Comparison of ENCODE assay signal across 11 mouse cellular contexts in genomic region chr2:18938923-18939329, GRCm38 (mm10). TPM values are rescaled to one million over a fixed set of nuclear protein-coding genes. Genes with fewer than 3 reads are reported as not detected.
DNase-seq lines count a peak whose midpoint lies in the region; ATAC-seq and TF ChIP-seq lines count a peak whose summit lies in the region.
"Had no signal": no experiment of that assay in that cellular context is flagged by ENCODE, and none has a peak within 500 bp of the region (broad histone marks: within the 10 kb centered on the region; RNA-seq: fewer than 3 reads in every experiment).

No protein-coding gene starts in this region.

- in situ Hi-C loops in Patski (cut with MboI; ENCODE audit: low pct_unique_long_range_greater_than_20kb) = no loop called here

- no peak for TF ChIP-seq CTCF in Patski (IDR thresholded peaks at IDR 0.05)
- TF ChIP-seq CTCF in liver, embryonic 14.5 days (IDR thresholded peaks at IDR 0.05; ENCODE audit: low read depth) = no peak

- H3K4me2 ChIP-seq in intestine, embryonic 16.5 days (ENCODE audit: low read depth, low read length) = no peak overlapping the region
- H3K4me2 ChIP-seq in intestine, embryonic 15.5 days (replicated peaks) = no peak overlapping the region
- peak overlapping the region; percentile 34 for H3K4me2 ChIP-seq in liver, embryonic 14.5 days (ENCODE audit: low read depth)

- no peaks in the 10 kb centered on the region for H3K9me3 ChIP-seq in intestine, embryonic 16.5 days (ENCODE audit: control insufficient read depth, low read length)
- H3K9me3 ChIP-seq in intestine, embryonic 15.5 days = no peaks in the 10 kb centered on the region
- no peaks in the 10 kb centered on the region for H3K9me3 ChIP-seq in liver, embryonic 14.5 days (ENCODE audit: control insufficient read depth, low read length)

- H3K36me3 ChIP-seq in intestine, embryonic 16.5 days (ENCODE audit: control insufficient read depth, insufficient read depth, low read length) = no peaks in the 10 kb centered on the region
- no peaks in the 10 kb centered on the region for H3K36me3 ChIP-seq in intestine, embryonic 15.5 days
- H3K36me3 ChIP-seq in liver, embryonic 14.5 days (replicated peaks; ENCODE audit: control insufficient read depth, insufficient read depth, low read depth) = no peaks in the 10 kb centered on the region

- H3K27me3 ChIP-seq in intestine, embryonic 16.5 days (replicated peaks; ENCODE audit: control insufficient read depth, insufficient read depth, low read length) = no peaks in the 10 kb centered on the region
- no peaks in the 10 kb centered on the region for H3K27me3 ChIP-seq in intestine, embryonic 15.5 days (replicated peaks)
- H3K27me3 ChIP-seq in Patski = no peaks in the 10 kb centered on the region
- H3K27me3 ChIP-seq in liver, embryonic 14.5 days (ENCODE audit: control insufficient read depth, insufficient read depth, low read length) = no peaks in the 10 kb centered on the region

- CTCF ChIA-PET in Patski (lab: Charles Lee) = interaction anchor here (0.9 kb wide), 1 partner anchor 9 kb away, joined by 3 read pairs; no protein-coding TSS in a partner anchor

- 34% methylated on average over 8 of the region's 8 CpGs for WGBS in intestine, embryonic 16.5 days
- WGBS in intestine, embryonic 15.5 days = 42% methylated on average over 8 of the region's 8 CpGs
- WGBS in liver, embryonic 14.5 days (ENCODE audit: insufficient replicate concordance) = 11% methylated on average over 8 of the region's 8 CpGs

- no peak overlapping the region for H3K9ac ChIP-seq in intestine, embryonic 16.5 days (ENCODE audit: low read depth, low read length)
- no peak overlapping the region for H3K9ac ChIP-seq in intestine, embryonic 15.5 days
- H3K9ac ChIP-seq in liver, embryonic 14.5 days (replicated peaks) = no peak overlapping the region

- no peak for TF ChIP-seq EP300 in liver, embryonic 14.5 days (IDR thresholded peaks at IDR 0.05; ENCODE audit: low read depth)

- DNase-seq in CD4-positive helper T cell, adult 2 months (ENCODE audit: low read depth, low spot score) = peak; percentile 76
- no peak for DNase-seq in Patski (ENCODE audit: low read depth, low spot score)
- no peak for DNase-seq in liver, embryonic 14.5 days (ENCODE audit: low read depth in 3 of 3, low spot score in 3 of 3)
- DNase-seq in cerebellum, postnatal 25 days = no peak
- DNase-seq in adrenal gland, adult 18-20 months (ENCODE audit: low spot score in 2 of 2) = no peak
- no peak for DNase-seq in spleen, adult 18-20 months
- DNase-seq: cerebellum, adult 2 months had no signal

- POLR2A ChIA-PET in Patski (lab: Charles Lee) = interaction anchor here (0.7 to 0.9 kb wide), 2 partner anchors 22 to 59 kb away, joined by 3 read pairs; partner anchors contain the start of genes 4930426L09Rik and Pip4k2a

- H3K4me1 ChIP-seq in intestine, embryonic 16.5 days (ENCODE audit: control insufficient read depth, insufficient read depth, low read length) = peaks cover 38% of the 10 kb centered on the region
- H3K4me1 ChIP-seq in intestine, embryonic 15.5 days (replicated peaks) = peaks cover 21% of the 10 kb centered on the region
- peaks cover 76 to 90% of the 10 kb centered on the region in 2 experiments for H3K4me1 ChIP-seq in liver, embryonic 14.5 days (replicated peaks; ENCODE audit: control insufficient read depth in 2 of 2, insufficient read depth in 2 of 2, low read length in 1 of 2)

- no peak for ATAC-seq in intestine, embryonic 16.5 days
- ATAC-seq in intestine, embryonic 15.5 days = no peak
- ATAC-seq in Patski = peak; percentile 44
- no peak for ATAC-seq in liver, embryonic 14.5 days (ENCODE audit: insufficient read depth)
- ATAC-seq: forebrain, embryonic 14.5 days; hindbrain, postnatal 0 days had no signal

- peak overlapping the region; percentile 46; the same call in 1 of the 2 replicates for H3K27ac ChIP-seq in intestine, embryonic 16.5 days (ENCODE audit: low read length)
- H3K27ac ChIP-seq in intestine, embryonic 15.5 days = no peak overlapping the region
- H3K27ac ChIP-seq in liver, embryonic 14.5 days = no peak overlapping the region
- H3K27ac ChIP-seq: hindbrain, postnatal 0 days had no signal

- no peak overlapping the region for H3K4me3 ChIP-seq in intestine, embryonic 16.5 days (ENCODE audit: low read length)
- H3K4me3 ChIP-seq in intestine, embryonic 15.5 days (replicated peaks) = no peak overlapping the region
- no peak overlapping the region for H3K4me3 ChIP-seq in liver, embryonic 14.5 days (ENCODE audit: insufficient read depth in 1 of 2, low read depth in 2 of 2, low read length in 2 of 2)

RNA-seq across cellular contexts. Expression of gene Pip4k2a, which starts 59.0 kb away (rescaled TPM):
- polyA plus RNA-seq in intestine, embryonic 16.5 days (2015; fragmentation: Nextera tagmentation; extraction: Ambion mirVana) = 7.6 and 8.4 TPM in 2 replicates
- polyA plus RNA-seq in intestine, embryonic 15.5 days (2015; fragmentation: Nextera tagmentation; extraction: Ambion mirVana) = 8.9 and 9.2 TPM in 2 replicates
- polyA plus RNA-seq in Patski (2021) = 17.6 TPM
- 10.7 and 16.6 TPM in 2 replicates for polyA plus RNA-seq in liver, embryonic 14.5 days (2012; rRNA removed)
- 15.2 and 17.4 TPM in 2 replicates for polyA plus RNA-seq in liver, embryonic 14.5 days (2014; fragmentation: Nextera tagmentation; extraction: Ambion mirVana)
- 10 to 100 TPM; 19.4 to 40.7 TPM for total RNA-seq in adrenal gland, adult 18-20 months (2021)

RNA-seq across cellular contexts. Expression of gene 4930426L09Rik, which starts 59.2 kb away (rescaled TPM):
- polyA plus RNA-seq in intestine, embryonic 16.5 days (2015; fragmentation: Nextera tagmentation; extraction: Ambion mirVana) = 0.15 and 0.27 TPM in 2 replicates
- 0.31 and 0.63 TPM in 2 replicates for polyA plus RNA-seq in intestine, embryonic 15.5 days (2015; fragmentation: Nextera tagmentation; extraction: Ambion mirVana)
- polyA plus RNA-seq in Patski (2021) = 0.53 TPM
- 0.22 and 0.28 TPM in 2 replicates for polyA plus RNA-seq in liver, embryonic 14.5 days (2012; rRNA removed)
- polyA plus RNA-seq in liver, embryonic 14.5 days (2014; fragmentation: Nextera tagmentation; extraction: Ambion mirVana) = 0.22 and 0.28 TPM in 2 replicates
- total RNA-seq in adrenal gland, adult 18-20 months (2021) = 1 to 10 TPM in 1 of 2 experiments, under 1 TPM in 1; 0.96 to 1.2 TPM
